Mouse (Mus musculus) spleen, adult 2 months (tissue): Measurements from ENCODE around the gene Rom1. TPM values are rescaled to one million over a fixed set of nuclear protein-coding genes. Genes with fewer than 3 reads are reported as not detected.
"Not testable (repeated sequence)": the region's sequence is repeated elsewhere in the genome, so short reads cannot be mapped to it uniquely, and the experiment has no call there.

Experiments used
- DNase-seq, 2 experiments: peaks; one replicate each; pipeline versions ENCODE4 v3.0.0 to v3.0.0-alpha.2; 2012 to 2021; ENCODE audit warnings: low spot score in 2 of 2, low read depth in 1 of 2
- H3K27ac ChIP-seq: fragments of 200-500 bp; 2 replicates; pipeline ENCODE4 v1.5.1; 2012; ENCODE audit warnings: low read length, inconsistent platforms; ENCODE audit not compliant: insufficient read depth
- H3K27me3 ChIP-seq: fragments of 200-500 bp; 2 replicates; pipeline ENCODE4 v1.6.1; 2012; ENCODE audit warnings: mild to moderate bottlenecking, moderate library complexity, low read length, inconsistent platforms; ENCODE audit not compliant: control insufficient read depth, insufficient read depth
- H3K36me3 ChIP-seq: fragments of 200-500 bp; 2 replicates; pipeline ENCODE4 v1.6.1; 2012; ENCODE audit warnings: mild to moderate bottlenecking, low read length, inconsistent platforms; ENCODE audit not compliant: control insufficient read depth, insufficient read depth
- H3K4me1 ChIP-seq: fragments of 200-500 bp; 2 replicates; pipeline ENCODE4 v1.6.1; 2011; ENCODE audit warnings: inconsistent platforms; ENCODE audit not compliant: control insufficient read depth, insufficient read depth, insufficient read length
- H3K4me3 ChIP-seq: fragments of 200-500 bp; 2 replicates; pipeline ENCODE4 v1.5.1; 2011; ENCODE audit warnings: mild to moderate bottlenecking, inconsistent platforms; ENCODE audit not compliant: insufficient read depth, insufficient read length; ENCODE audit errors: extremely low read depth
- CTCF ChIP-seq: fragments of 200-500 bp; IDR thresholded peaks from 2 replicates; pipeline ENCODE4 v1.5.1; 2011; ENCODE audit warnings: mild to moderate bottlenecking, inconsistent platforms; ENCODE audit not compliant: insufficient read depth, insufficient read length, insufficient replicate concordance; ENCODE audit errors: extremely low read depth
- POLR2A ChIP-seq: fragments of 200-500 bp; IDR thresholded peaks from 2 replicates; pipeline ENCODE4 v1.6.1; 2011; ENCODE audit warnings: low read depth, low read length, inconsistent platforms
- WGBS: fragments of 180-500 bp; shearing (Covaris S2); methylation state at CpG from one replicate; pipeline ENCODE4 v1.1.7; 2018; 5-methylcytosine and 5-hydroxymethylcytosine counted together
- polyA plus RNA-seq: library from polyadenylated mRNA; depleted of rRNA; stranded (reverse); fragments of >200 nt; gene quantifications from 2 replicates; pipeline ENCODE4 v1.2.3, GENCODE M21; 2012; rRNA removed

The Rom1 gene
- polyA plus RNA-seq = 10.0 and 11.9 TPM in 2 replicates

- Histone ChIP-seq H3K27ac (peak within 1 kb of the TSS; percentile 89), H3K4me3 (peak within 1 kb of the TSS; percentile 79), H3K27me3 (no peaks in the 10 kb centered on the region), H3K36me3 (peaks cover 15% of the 10 kb centered on the region), H3K4me1 (peaks cover 17% of the 10 kb centered on the region)
- TF ChIP-seq CTCF (peak; percentile 47; the same call in 1 of the 2 replicates), POLR2A (peak; percentile 20)
- DNase-seq = peak; percentile 60 to 87
- under 1% methylated on average over 64 of the region's 74 CpGs for WGBS
Measured at GRCm38 (mm10) chr19:8929224-8930088, at the start of gene Rom1, which contains the start of gene Eml3. TSS of gene Rom1 (minus strand) at chr19:8929356. TSS of gene Eml3 (plus strand) at chr19:8929552.

- Histone ChIP-seq H3K36me3 (peaks cover 42% of the 10 kb centered on the region), H3K27me3 (no peaks in the 10 kb centered on the region), H3K4me3 (no peak overlapping the region), H3K4me1 (peaks cover 10% of the 10 kb centered on the region; the same call in 1 of the 2 replicates), H3K27ac (no peak overlapping the region)
- peak; percentile 91; the same call in 1 of the 2 replicates for TF ChIP-seq CTCF
- TF ChIP-seq POLR2A = no peak
- 79% methylated on average over 3 of the region's 3 CpGs for WGBS
- peak; percentile 37 to 49 for DNase-seq
Measured at GRCm38 (mm10) chr19:8976535-8976934, 47.4 kb upstream of the Rom1 start.

GRCm38 (mm10) chr19:8975491-8975890 is 46.3 kb upstream of the Rom1 start:
- TF ChIP-seq POLR2A (no peak), CTCF (no peak)
- Histone ChIP-seq H3K36me3 (peaks cover 52% of the 10 kb centered on the region), H3K27me3 (no peaks in the 10 kb centered on the region), H3K27ac (no peak overlapping the region), H3K4me3 (no peak overlapping the region), H3K4me1 (peaks cover 1% of the 10 kb centered on the region; the same call in 1 of the 2 replicates)
- DNase-seq = no peak
- 95% methylated on average over 2 of the region's 2 CpGs for WGBS

GRCm38 (mm10) chr19:8974638-8975037 is 45.5 kb upstream of the Rom1 start:
- TF ChIP-seq CTCF = no peak
- TF ChIP-seq POLR2A = no peak
- WGBS = 87% methylated on average over 1 of the region's 1 CpGs
- Histone ChIP-seq H3K27me3 (no peaks in the 10 kb centered on the region), H3K27ac (no peak overlapping the region), H3K36me3 (peaks cover 59% of the 10 kb centered on the region), H3K4me3 (no peak overlapping the region), H3K4me1 (no peaks in the 10 kb centered on the region)
- DNase-seq = no peak

- not testable (repeated sequence) for H3K4me3 ChIP-seq, DNase-seq, H3K27ac ChIP-seq, H3K4me1 ChIP-seq, H3K27me3 ChIP-seq
- peaks cover 52% of the 10 kb centered on the region for H3K36me3 ChIP-seq
- 91% methylated on average over 8 of the region's 8 CpGs for WGBS
Measured at GRCm38 (mm10) chr19:8972491-8972890, 43.3 kb upstream of the Rom1 start.

- WGBS = 3% methylated on average over 9 of the region's 9 CpGs
- Histone ChIP-seq H3K27ac (no peak overlapping the region), H3K27me3 (no peaks in the 10 kb centered on the region), H3K4me1 (peaks cover 2% of the 10 kb centered on the region; the same call in 1 of the 2 replicates), H3K4me3 (peak overlapping the region; percentile 76), H3K36me3 (peaks cover 54% of the 10 kb centered on the region)
- TF ChIP-seq POLR2A (no peak), CTCF (no peak)
- no peak for DNase-seq
Measured at GRCm38 (mm10) chr19:8967893-8968292, 38.7 kb upstream of the Rom1 start.

- DNase-seq = no peak
- peak overlapping the region; percentile 68 for H3K27ac ChIP-seq
- no peaks in the 10 kb centered on the region for H3K27me3 ChIP-seq
- peak overlapping the region; percentile 76 for H3K4me3 ChIP-seq
- peaks cover 56% of the 10 kb centered on the region for H3K36me3 ChIP-seq
- 0% methylated on average over 8 of the region's 8 CpGs for WGBS
- peaks cover 2% of the 10 kb centered on the region; the same call in 1 of the 2 replicates for H3K4me1 ChIP-seq
- TF ChIP-seq POLR2A = no peak
- TF ChIP-seq CTCF = no peak
Measured at GRCm38 (mm10) chr19:8967373-8967743, 38.2 kb upstream of the Rom1 start.
